Mouse (Mus musculus) myocyte (in vitro differentiated cells): ENCODE data around the gene Ankmy2. TPM values are rescaled to one million over a fixed set of nuclear protein-coding genes. Genes with fewer than 3 reads are reported as not detected.

Experiments used
- H3K27me3 ChIP-seq: one replicate; pipeline ENCODE4 v1.6.1; 2011; ENCODE audit not compliant: control insufficient read depth, insufficient read depth, insufficient read length
- H3K36me3 ChIP-seq: one replicate; pipeline ENCODE4 v1.6.1; 2011; ENCODE audit not compliant: control insufficient read depth, insufficient read depth
- H3K4me2 ChIP-seq: one replicate; pipeline ENCODE4 v1.6.1; 2011; ENCODE audit warnings: low read depth, control low read depth
- H3K4me3 ChIP-seq: one replicate; pipeline ENCODE4 v1.5.1; 2011; ENCODE audit warnings: mild to moderate bottlenecking, control low read depth, moderate library complexity
- H3K79me2 ChIP-seq: one replicate; pipeline ENCODE4 v1.6.1; 2011; ENCODE audit not compliant: control insufficient read depth, insufficient read depth
- H3ac ChIP-seq: one replicate; pipeline ENCODE4 v1.6.1; 2011; ENCODE audit not compliant: control insufficient read depth, insufficient read length
- CEBPB ChIP-seq: IDR thresholded peaks from 2 replicates; pipeline ENCODE4 v1.6.1; 2011; ENCODE audit warnings: mild to moderate bottlenecking, moderate library complexity; ENCODE audit not compliant: poor library complexity, insufficient read depth, severe bottlenecking
- E2F4 ChIP-seq: IDR thresholded peaks from one replicate; pipeline ENCODE4 v1.6.1; 2011; ENCODE audit warnings: mild to moderate bottlenecking, control low read depth, moderate library complexity; ENCODE audit not compliant: insufficient read depth
- MAX ChIP-seq: IDR thresholded peaks from one replicate; pipeline ENCODE4 v1.6.1; 2011; ENCODE audit warnings: low read depth, mild to moderate bottlenecking, control low read depth
- MYOD1 ChIP-seq, 3 experiments: IDR thresholded peaks; one replicate each; pipeline ENCODE4 v1.6.1; 2011; ENCODE audit warnings: control low read depth in 2 of 3, low read depth in 2 of 3, mild to moderate bottlenecking in 2 of 3, moderate library complexity in 1 of 3; ENCODE audit not compliant: insufficient read length in 2 of 3, control insufficient read depth in 1 of 3
- MYOG ChIP-seq, 3 experiments: IDR thresholded peaks; one replicate each; pipeline ENCODE4 v1.6.1; 2011; ENCODE audit warnings: control low read depth in 2 of 3, low read depth in 2 of 3, mild to moderate bottlenecking in 2 of 3; ENCODE audit not compliant: insufficient read length in 2 of 3, control insufficient read depth in 1 of 3, insufficient read depth in 1 of 3
- POLR2A ChIP-seq: IDR thresholded peaks from one replicate; pipeline ENCODE4 v1.6.1; 2011; ENCODE audit warnings: low read depth, mild to moderate bottlenecking, control low read depth, moderate library complexity; ENCODE audit not compliant: insufficient read length
- POLR2AphosphoS2 ChIP-seq: IDR thresholded peaks from one replicate; pipeline ENCODE4 v1.6.1; 2011; ENCODE audit warnings: low read depth, control low read depth; ENCODE audit not compliant: insufficient read length
- REST ChIP-seq: IDR thresholded peaks from one replicate; pipeline ENCODE4 v1.6.1; 2011; ENCODE audit warnings: mild to moderate bottlenecking, control low read depth, moderate library complexity; ENCODE audit not compliant: insufficient read depth, insufficient read length
- SRF ChIP-seq: IDR thresholded peaks from one replicate; pipeline ENCODE4 v1.6.1; 2011; ENCODE audit warnings: low read depth; ENCODE audit not compliant: control insufficient read depth, insufficient read length
- TCF12 ChIP-seq: IDR thresholded peaks from one replicate; pipeline ENCODE4 v1.6.1; 2011; ENCODE audit warnings: mild to moderate bottlenecking, control low read depth; ENCODE audit not compliant: poor library complexity, insufficient read depth, severe bottlenecking
- TCF3 ChIP-seq: IDR thresholded peaks from one replicate; pipeline ENCODE4 v1.6.1; 2011; ENCODE audit warnings: low read depth, control low read depth; ENCODE audit not compliant: insufficient read length
- USF1 ChIP-seq: IDR thresholded peaks from one replicate; pipeline ENCODE4 v1.6.1; 2011; ENCODE audit warnings: low read depth, mild to moderate bottlenecking, control low read depth, moderate library complexity
- polyA plus RNA-seq: library from polyadenylated mRNA; unstranded; fragments of >200 nt; fragmentation: generic; extraction: Trizol; gene quantifications from one replicate; pipeline ENCODE4 v1.2.1, GENCODE M21; 2012; ENCODE audit warnings: missing spikeins

The Ankmy2 gene
- polyA plus RNA-seq, 1 experiment, result 8.5 TPM

- TF ChIP-seq TCF12 (no peak), USF1 (no peak), SRF (no peak), MYOG (IDR thresholded peaks at IDR 0.05; ENCODE audit: control insufficient read depth in 1 of 3, insufficient read depth in 1 of 3, insufficient read length in 2 of 3, low read depth in 2 of 3) (no peak), POLR2AphosphoS2 (no peak), TCF3 (no peak), E2F4 (no peak), MYOD1 (IDR thresholded peaks at IDR 0.05; ENCODE audit: control insufficient read depth in 1 of 3, insufficient read length in 2 of 3, low read depth in 2 of 3) (no peak), POLR2A (no peak), MAX (no peak), CEBPB (no peak), REST (no peak)
- Histone ChIP-seq H3K79me2 (no peaks in the 10 kb centered on the region), H3K27me3 (no peaks in the 10 kb centered on the region), H3K36me3 (no peaks in the 10 kb centered on the region), H3K4me2 (no peak overlapping the region), H3ac (no peak overlapping the region), H3K4me3 (no peak overlapping the region)
Measured at GRCm38 (mm10) chr12:36224392-36224791, 67.5 kb downstream of the Ankmy2 start.

- no peak overlapping the region for H3K4me2 ChIP-seq
- no peak overlapping the region for H3K4me3 ChIP-seq
- no peaks in the 10 kb centered on the region for H3K79me2 ChIP-seq
- TF ChIP-seq REST (no peak), POLR2AphosphoS2 (no peak)
- no peak overlapping the region for H3ac ChIP-seq
- no peaks in the 10 kb centered on the region for H3K27me3 ChIP-seq
- no peaks in the 10 kb centered on the region for H3K36me3 ChIP-seq
Measured at GRCm38 (mm10) chr12:36231386-36231785, 74.5 kb downstream of the Ankmy2 start.

GRCm38 (mm10) chr12:36241171-36241570, 84.3 kb downstream of the Ankmy2 start:
- Histone ChIP-seq H3K36me3 (no peaks in the 10 kb centered on the region), H3ac (no peak overlapping the region), H3K27me3 (no peaks in the 10 kb centered on the region), H3K79me2 (no peaks in the 10 kb centered on the region), H3K4me2 (no peak overlapping the region), H3K4me3 (no peak overlapping the region)
- TF ChIP-seq MAX, result no peak
- TF ChIP-seq MYOG (IDR thresholded peaks at IDR 0.05; ENCODE audit: control insufficient read depth in 1 of 3, insufficient read depth in 1 of 3, insufficient read length in 2 of 3, low read depth in 2 of 3), result no peak
- TF ChIP-seq TCF3, result no peak
- TF ChIP-seq USF1, result no peak
- TF ChIP-seq E2F4, result no peak
- TF ChIP-seq REST, result no peak
- no peak for TF ChIP-seq POLR2AphosphoS2
- TF ChIP-seq CEBPB, result no peak
- no peak for TF ChIP-seq POLR2A
- TF ChIP-seq MYOD1 (IDR thresholded peaks at IDR 0.05; ENCODE audit: control insufficient read depth in 1 of 3, insufficient read length in 2 of 3, low read depth in 2 of 3), result no peak
- TF ChIP-seq TCF12, result no peak
- no peak for TF ChIP-seq SRF

Other genes with a start within 250 kb of the Ankmy2 start
- gene Agr3, start 231.5 kb upstream of the Ankmy2 start, polyA plus RNA-seq, result not detected
- gene Agr2, start 164.2 kb upstream of the Ankmy2 start, polyA plus RNA-seq, result not detected
- 7.6 TPM for gene Tspan13, start 114.6 kb upstream of the Ankmy2 start, polyA plus RNA-seq
- 86.8 TPM for gene Bzw2, start 966 bp downstream of the Ankmy2 start, polyA plus RNA-seq
- 0.08 TPM for gene Lrrc72, start 96.3 kb downstream of the Ankmy2 start, polyA plus RNA-seq
- not detected for gene Sostdc1, start 157.0 kb downstream of the Ankmy2 start, polyA plus RNA-seq
- gene Ispd, start 224.3 kb downstream of the Ankmy2 start, polyA plus RNA-seq, result 1.6 TPM
- gene D630036H23Rik, start 225.1 kb downstream of the Ankmy2 start, polyA plus RNA-seq, result 0.24 TPM